Mouse (Mus musculus): Measurements from ENCODE around the gene Ppia.
A peak's percentile ranks its signal among the peaks of the same experiment; 100 is the strongest.
"Not testable (repeated sequence)": the region's sequence is repeated elsewhere in the genome, so short reads cannot be mapped to it uniquely, and the experiment has no call there.

Ppia gene

DNA sequence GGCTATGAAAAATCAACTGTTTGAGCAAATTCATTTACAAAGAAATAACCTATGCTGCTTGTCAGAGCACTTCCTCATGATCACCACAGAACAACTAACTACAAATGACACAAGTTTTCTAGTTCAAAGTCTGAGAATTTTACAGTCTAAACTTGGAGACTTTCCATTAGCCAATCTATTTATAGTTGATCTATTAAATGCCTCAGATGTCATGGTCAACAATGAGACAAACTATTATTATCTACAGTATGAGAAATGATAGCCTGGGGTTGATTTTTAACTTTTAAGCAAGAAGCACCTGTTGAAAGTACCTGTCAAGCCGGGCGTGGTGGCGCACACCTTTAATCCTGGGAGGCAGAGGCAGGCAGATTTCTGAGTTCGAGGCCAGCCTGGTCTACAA, 27.3 kb downstream of the Ppia start:
- no peak for DNase-seq (ENCODE audit: low spot score)

DNA sequence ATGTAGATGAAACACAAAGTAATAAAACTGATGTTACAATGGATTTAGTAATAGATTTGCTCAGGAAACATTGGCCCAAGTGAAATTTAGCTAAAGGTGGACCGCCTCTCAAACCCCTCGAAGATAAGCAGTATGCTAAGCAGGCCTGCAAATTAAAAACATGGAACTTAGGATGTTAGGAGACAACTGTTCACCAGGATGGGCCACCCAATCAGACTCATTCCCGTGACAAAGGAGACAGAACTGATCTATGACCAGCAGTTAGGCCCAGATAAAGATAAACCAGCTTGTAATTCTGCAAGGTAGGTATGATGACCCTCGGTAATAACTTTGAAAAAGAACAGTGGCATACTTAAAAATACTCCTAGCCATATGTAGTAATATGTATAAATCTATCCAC, 27.9 kb downstream of the Ppia start:
- DNase-seq (ENCODE audit: low spot score), result no peak

DNA sequence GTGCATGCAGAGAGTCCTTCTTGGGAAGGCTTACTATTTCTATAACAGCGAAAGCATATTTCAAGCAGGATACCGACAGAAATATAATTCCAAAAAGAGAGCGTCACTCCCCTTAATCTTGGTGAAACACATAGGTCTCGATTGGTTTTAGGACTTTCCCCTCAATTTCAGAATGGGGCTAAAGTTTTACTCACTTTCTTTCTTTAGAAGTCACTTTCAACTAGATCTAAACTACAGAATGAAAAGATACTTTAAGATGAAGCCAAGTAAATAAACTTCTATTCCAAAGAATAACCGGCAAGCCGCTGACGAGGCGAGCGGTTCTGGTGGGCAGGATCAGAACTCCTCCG, 28.5 kb downstream of the Ppia start:
- no peak for DNase-seq (ENCODE audit: low spot score)

DNA sequence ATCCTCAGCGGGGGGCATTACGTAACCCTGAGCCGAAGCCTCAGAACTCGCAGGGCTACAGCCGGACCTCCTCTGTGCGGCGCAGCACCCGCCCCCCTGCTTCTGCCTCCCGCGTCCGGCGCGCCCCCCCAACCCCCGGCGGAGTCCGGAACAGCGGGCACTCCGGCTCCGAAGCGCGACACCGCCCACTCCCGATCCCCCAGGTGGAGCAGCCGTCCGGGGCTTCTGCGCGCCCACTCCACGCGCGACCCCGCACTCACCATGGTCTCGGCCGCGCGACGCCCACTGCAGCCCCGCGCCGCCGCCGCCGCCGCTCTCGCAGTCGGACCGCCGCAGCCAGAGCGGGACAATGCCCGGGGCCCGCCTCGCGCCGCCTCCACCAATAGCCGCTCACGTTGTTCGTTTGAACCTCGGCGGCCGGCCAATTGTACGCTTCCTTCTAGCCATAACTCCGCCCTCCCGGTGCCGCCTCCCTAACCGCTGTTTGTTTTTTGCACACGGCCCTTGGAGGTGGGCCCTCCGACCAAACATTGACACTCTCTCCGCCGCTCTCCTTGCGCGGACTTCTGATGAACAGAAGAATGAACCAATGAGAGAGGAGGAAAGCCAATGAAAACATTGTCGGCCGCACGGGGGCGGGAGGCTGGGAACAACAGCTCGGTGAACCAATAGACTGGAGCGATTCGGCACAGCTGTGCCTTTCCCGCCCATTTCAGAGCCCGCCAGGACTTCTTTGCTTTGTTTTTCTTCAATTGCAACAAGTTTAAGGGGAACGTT, 29.0 kb downstream of the Ppia start, which contains the start of gene H2afv:
Gene H2afv (minus strand): TSS at position 367 of the 777 bp plus-strand sequence.
- DNase-seq (ENCODE audit: low spot score), result peak; percentile 99

DNA sequence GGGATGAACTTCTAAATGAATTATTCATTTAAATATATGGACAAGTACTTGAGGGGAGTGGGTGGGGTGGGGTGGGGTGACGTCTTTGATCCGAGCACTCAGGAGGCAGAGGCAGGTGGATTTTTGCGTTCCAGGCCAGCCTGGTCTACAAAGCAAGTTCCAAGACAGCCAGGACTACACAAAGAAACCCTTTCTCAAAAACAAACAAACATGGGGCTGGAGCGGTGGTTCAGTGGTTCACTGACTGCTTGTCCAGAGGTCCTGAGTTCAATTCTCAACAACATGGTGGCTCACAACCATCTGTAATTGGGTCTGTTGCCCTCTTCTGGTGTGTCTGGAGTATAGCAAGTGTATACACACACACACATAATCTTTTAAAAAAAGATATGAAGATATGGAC, 30.2 kb downstream of the Ppia start:
- DNase-seq (ENCODE audit: low spot score), result no peak

DNA sequence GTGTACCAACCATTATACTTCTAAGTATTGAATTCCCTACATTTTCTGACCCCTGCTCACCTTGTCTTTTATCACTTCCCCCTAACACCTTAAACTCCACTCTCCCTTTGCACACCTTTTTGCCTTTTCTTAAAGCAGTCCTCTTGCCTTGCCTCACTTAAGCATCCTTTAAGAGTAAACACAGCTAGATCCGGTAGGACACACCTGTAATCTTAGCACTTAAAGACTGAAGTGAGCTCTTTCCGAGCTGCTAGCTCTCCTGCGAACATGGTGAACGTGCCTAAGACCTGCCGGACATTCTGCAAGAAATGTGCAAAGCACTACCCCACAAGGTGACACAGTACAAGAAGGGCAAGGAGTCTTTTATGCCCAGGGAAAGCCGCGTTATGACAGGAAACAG, 30.7 kb downstream of the Ppia start:
- DNase-seq (ENCODE audit: low spot score), result no peak

DNA sequence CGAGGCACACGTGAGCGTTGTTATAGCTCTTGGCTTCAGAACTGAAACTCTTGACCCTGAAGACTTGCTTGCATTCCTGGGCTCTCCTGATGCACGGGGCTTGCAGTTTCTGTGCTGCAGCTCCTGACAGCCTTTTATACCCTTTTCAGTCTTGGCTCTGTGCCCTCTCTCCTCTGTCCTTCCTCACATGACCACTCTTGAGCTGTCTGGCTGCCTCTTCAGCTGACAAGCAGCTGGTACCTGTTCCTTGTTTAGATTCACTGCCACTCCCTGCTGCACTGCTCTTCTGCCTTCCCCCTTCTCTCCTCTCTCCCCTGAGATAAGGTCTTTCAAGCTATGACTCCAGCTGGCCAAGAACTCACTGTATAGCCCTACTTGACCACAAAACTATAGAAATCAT, 32.2 kb downstream of the Ppia start:
- DNase-seq (ENCODE audit: low spot score), result no peak

DNA sequence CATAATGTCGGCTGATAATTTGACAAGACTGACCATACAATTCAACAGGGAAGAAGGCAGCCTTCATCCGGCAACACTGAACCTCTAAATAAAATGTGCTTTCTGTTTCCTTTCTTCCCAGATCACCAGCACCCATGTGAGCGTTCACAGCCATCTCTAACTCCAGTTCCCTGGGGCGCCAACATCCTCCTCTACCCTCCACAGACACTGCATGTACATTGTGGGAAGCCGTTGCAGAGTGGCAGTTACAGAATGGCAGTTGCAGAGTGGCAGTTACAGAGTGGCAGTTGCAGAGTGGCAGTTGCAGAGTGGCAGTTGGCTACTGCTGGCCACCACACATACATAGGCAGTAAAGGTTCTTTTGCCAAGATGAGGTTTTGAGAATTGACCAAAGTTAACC, 32.9 kb downstream of the Ppia start:
- not testable (repeated sequence) for DNase-seq (ENCODE audit: low spot score)

DNA sequence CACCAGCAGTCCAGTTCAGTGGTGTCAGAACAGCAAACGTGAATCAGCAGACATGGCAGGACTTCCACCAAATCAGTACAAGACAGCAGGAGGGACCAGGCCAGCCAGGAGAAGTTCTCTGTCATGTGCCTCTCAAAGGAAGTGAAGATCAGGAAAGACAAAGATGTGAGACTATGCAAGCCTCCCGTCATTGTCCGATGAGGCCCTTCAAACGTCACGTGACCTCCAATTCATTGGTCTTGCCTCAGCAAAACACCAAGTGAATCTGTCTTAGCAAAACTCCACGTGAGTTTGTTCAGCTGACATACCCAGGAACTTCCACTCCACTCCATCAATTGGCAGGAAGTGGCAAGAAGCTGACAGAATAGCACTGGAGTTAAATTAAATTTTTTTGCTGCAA, 40.8 kb downstream of the Ppia start:
- DNase-seq (ENCODE audit: low spot score), result no peak

DNA sequence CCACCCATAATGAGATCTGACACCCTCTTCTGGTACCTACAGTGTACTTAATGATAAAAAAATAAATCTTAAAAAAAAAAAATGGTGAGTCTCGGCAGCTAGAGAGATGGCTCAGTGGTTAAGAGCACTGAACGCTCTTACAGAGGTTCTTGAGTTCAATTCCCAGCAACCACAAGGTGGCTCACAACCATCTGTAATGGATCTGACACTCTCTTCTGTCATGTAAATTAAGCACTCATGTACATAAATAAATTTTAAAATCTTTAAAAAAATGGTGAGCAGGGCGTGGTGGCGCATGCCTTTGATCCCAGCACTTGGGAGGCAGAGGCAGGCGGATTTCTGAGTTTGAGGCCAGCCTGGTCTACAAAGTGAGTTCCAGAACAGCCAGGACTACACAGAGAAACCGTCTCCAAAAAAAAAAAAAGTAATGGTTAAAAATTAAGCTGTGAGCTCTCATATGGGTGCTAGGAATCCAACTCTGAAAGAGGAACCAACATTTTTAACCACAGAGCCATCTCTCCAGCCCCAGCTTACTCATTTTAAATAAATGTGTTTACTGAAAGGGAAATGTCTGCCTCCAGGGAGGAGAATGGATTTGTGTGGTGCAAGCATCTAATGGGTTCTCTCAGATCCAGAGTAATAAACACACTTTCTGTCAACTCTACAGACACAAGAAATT, 48.1 kb downstream of the Ppia start:
- no peak for DNase-seq (ENCODE audit: low spot score)

DNA sequence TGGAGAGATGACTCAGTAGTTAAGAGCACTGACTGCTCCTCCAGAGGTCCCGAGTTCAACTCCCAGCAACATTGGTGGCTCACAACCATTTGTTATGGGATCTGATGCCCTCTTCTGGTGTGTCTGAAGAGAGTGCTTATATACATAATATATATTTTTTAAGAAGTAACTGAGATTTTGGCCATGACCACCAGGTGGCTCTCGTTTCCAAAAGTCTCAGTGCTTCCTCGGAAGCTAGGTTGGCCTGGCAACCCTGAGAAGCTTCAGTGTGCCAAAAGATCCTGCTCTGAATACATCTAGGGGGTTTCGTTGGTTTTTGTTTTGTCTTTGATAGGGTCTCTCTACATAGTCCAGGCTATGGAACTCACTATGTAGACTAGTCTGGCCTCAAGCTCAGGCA, 49.9 kb downstream of the Ppia start:
- peak; percentile 65 for DNase-seq (ENCODE audit: low spot score)

DNA sequence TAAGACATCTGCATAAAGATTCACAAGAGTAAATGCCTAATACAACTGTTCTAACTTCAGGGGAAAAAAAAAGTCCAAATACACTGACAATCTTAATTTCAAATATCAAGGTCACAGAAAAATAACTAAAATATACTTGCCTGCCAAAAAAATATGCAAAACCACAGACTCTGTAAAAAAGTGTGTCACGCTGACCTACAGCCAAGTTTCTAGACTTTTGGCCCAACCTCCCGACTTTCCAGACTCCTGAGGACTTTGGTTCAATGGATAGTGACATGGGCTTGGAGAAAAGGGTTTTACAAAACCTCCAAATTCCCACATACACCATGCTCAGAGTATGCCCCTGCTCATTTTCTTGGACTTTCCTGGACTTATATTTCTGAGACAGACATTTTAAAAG, 53.3 kb downstream of the Ppia start:
- no peak for DNase-seq (ENCODE audit: low spot score)
